Mouse (Mus musculus): Measurements from ENCODE around the gene Pip4k2b. TPM values are rescaled to one million over a fixed set of nuclear protein-coding genes. Genes with fewer than 3 reads are reported as not detected.

Gene Pip4k2b
- polyA plus RNA-seq, 1 experiment from 2014 or later: 4.4 TPM

GRCm38 (mm10) chr11:97684766-97685165, 59.7 kb downstream of the Pip4k2b start:
- Histone ChIP-seq H3K27ac (ENCODE audit: low read depth, low read length) (no peak overlapping the region), H3K9ac (ENCODE audit: low read depth, low read length) (no peak overlapping the region), H3K4me1 (ENCODE audit: control insufficient read depth, insufficient read depth, low read depth, low read length) (peaks cover 13% of the 10 kb centered on the region), H3K4me2 (ENCODE audit: low read length) (no peak overlapping the region; the same call in 1 of the 2 replicates), H3K4me3 (ENCODE audit: low read length) (no peak overlapping the region), H3K27me3 (replicated peaks; ENCODE audit: control insufficient read depth, insufficient read depth, low read length) (no peaks in the 10 kb centered on the region), H3K36me3 (ENCODE audit: control insufficient read depth, insufficient read depth, low read length) (peaks cover 21% of the 10 kb centered on the region), H3K9me3 (ENCODE audit: control insufficient read depth, low read length) (no peaks in the 10 kb centered on the region)
- no peak for ATAC-seq
- WGBS: 47% methylated on average over 7 of the region's 7 CpGs

- Histone ChIP-seq H3K36me3 (ENCODE audit: control insufficient read depth, insufficient read depth, low read length) (peaks cover 20% of the 10 kb centered on the region), H3K9ac (ENCODE audit: low read depth, low read length) (no peak overlapping the region), H3K4me1 (ENCODE audit: control insufficient read depth, insufficient read depth, low read depth, low read length) (peaks cover 13% of the 10 kb centered on the region), H3K4me3 (ENCODE audit: low read length) (no peak overlapping the region), H3K27ac (ENCODE audit: low read depth, low read length) (no peak overlapping the region), H3K27me3 (replicated peaks; ENCODE audit: control insufficient read depth, insufficient read depth, low read length) (no peaks in the 10 kb centered on the region), H3K9me3 (ENCODE audit: control insufficient read depth, low read length) (no peaks in the 10 kb centered on the region), H3K4me2 (ENCODE audit: low read length) (no peak overlapping the region)
- WGBS: 87% methylated on average over 6 of the region's 6 CpGs
- ATAC-seq: no peak
These were observed 60.3 kb downstream of the Pip4k2b start for GRCm38 (mm10) chr11:97684063-97684680.

- Histone ChIP-seq H3K9ac (ENCODE audit: low read depth, low read length) (no peak overlapping the region), H3K27me3 (replicated peaks; ENCODE audit: control insufficient read depth, insufficient read depth, low read length) (no peaks in the 10 kb centered on the region), H3K4me1 (ENCODE audit: control insufficient read depth, insufficient read depth, low read depth, low read length) (peaks cover 13% of the 10 kb centered on the region), H3K4me2 (ENCODE audit: low read length) (no peak overlapping the region), H3K27ac (ENCODE audit: low read depth, low read length) (no peak overlapping the region), H3K9me3 (ENCODE audit: control insufficient read depth, low read length) (no peaks in the 10 kb centered on the region), H3K4me3 (ENCODE audit: low read length) (no peak overlapping the region), H3K36me3 (ENCODE audit: control insufficient read depth, insufficient read depth, low read length) (peaks cover 20% of the 10 kb centered on the region)
- ATAC-seq: no peak
- 82% methylated on average over 6 of the region's 6 CpGs for WGBS
These were observed 61.9 kb downstream of the Pip4k2b start for GRCm38 (mm10) chr11:97682504-97683055.

DNA sequence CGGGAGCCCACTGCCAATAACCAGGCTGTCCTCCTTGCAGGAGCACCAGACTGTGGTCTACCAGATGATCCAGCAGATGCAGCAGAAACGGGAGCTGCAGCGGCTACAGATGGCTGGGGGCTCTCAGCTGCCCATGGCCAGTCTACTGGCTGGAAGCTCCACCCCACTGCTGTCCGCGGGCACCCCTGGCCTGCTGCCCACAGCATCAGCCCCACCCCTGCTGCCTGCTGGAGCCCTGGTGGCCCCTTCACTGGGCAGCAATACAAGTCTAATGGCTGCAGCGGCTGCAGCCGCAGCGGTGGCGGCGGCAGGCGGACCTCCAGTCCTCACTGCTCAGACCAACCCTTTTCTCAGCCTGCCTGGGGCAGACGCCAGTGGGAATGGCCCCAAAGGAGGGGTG, 64.1 kb downstream of the Pip4k2b start:
- Histone ChIP-seq H3K9ac (ENCODE audit: low read depth, low read length) (peak overlapping the region; percentile 43), H3K36me3 (ENCODE audit: control insufficient read depth, insufficient read depth, low read length) (peaks cover 23% of the 10 kb centered on the region), H3K4me1 (ENCODE audit: control insufficient read depth, insufficient read depth, low read depth, low read length) (peaks cover 9% of the 10 kb centered on the region), H3K9me3 (ENCODE audit: control insufficient read depth, low read length) (no peaks in the 10 kb centered on the region), H3K4me2 (ENCODE audit: low read length) (no peak overlapping the region; the same call in 1 of the 2 replicates), H3K27me3 (replicated peaks; ENCODE audit: control insufficient read depth, insufficient read depth, low read length) (no peaks in the 10 kb centered on the region), H3K27ac (ENCODE audit: low read depth, low read length) (peak overlapping the region; percentile 51; the same call in 1 of the 2 replicates), H3K4me3 (ENCODE audit: low read length) (no peak overlapping the region)
- ATAC-seq: peak; percentile 70
- WGBS: 54% methylated on average over 12 of the region's 12 CpGs

DNA sequence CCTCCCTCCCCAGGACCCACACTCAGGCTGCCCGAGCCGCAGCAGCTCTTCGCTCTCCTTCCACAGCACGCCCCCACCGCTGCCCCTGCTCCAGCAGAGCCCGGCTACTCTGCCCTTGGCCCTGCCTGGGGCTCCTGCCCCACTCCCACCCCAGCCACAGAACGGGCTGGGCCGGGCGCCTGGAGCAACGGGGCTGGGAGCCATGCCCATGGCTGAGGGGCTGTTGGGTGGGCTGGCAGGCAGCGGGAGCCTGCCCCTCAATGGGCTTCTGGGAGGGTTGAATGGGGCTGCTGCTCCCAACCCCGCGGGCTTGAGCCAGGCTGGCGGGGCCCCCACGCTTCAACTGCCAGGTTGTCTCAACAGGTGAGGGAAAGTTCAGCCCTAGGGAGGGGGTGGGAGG, 66.2 kb downstream of the Pip4k2b start:
- Histone ChIP-seq H3K4me3 (ENCODE audit: low read length) (no peak overlapping the region), H3K9me3 (ENCODE audit: control insufficient read depth, low read length) (no peaks in the 10 kb centered on the region), H3K4me2 (ENCODE audit: low read length) (no peak overlapping the region), H3K4me1 (ENCODE audit: control insufficient read depth, insufficient read depth, low read depth, low read length) (peaks cover 4% of the 10 kb centered on the region; the same call in 1 of the 2 replicates), H3K27ac (ENCODE audit: low read depth, low read length) (no peak overlapping the region), H3K9ac (ENCODE audit: low read depth, low read length) (0 out of 2 replicates have a peak overlapping the region, but pooled peaks have one; percentile 3), H3K36me3 (ENCODE audit: control insufficient read depth, insufficient read depth, low read length) (peaks cover 31% of the 10 kb centered on the region), H3K27me3 (replicated peaks; ENCODE audit: control insufficient read depth, insufficient read depth, low read length) (no peaks in the 10 kb centered on the region)
- no peak for ATAC-seq
- 68% methylated on average over 15 of the region's 15 CpGs for WGBS

DNA sequence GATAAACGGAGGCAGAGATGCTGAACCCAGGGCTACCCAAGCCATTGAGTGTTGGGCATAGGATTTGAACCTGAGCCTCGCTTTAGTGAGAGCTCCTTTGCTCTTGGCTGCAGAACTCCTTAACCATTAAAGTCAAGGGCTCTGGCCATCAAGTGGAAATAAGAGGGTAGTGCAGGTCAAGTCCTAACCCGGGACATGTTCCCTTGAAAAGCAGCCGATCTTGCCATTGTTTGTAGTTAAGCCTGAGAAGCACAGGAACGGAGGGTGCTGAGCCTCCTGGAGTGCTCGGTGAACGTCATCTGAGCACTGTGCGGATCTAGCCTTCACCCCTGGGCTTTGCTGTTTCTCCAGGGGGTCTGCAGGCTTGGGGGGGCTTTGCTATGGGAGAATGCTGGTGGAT, 66.7 kb downstream of the Pip4k2b start:
- H3K27me3 ChIP-seq (replicated peaks; ENCODE audit: control insufficient read depth, insufficient read depth, low read length): no peaks in the 10 kb centered on the region
- H3K36me3 ChIP-seq (ENCODE audit: control insufficient read depth, insufficient read depth, low read length): peaks cover 31% of the 10 kb centered on the region

DNA sequence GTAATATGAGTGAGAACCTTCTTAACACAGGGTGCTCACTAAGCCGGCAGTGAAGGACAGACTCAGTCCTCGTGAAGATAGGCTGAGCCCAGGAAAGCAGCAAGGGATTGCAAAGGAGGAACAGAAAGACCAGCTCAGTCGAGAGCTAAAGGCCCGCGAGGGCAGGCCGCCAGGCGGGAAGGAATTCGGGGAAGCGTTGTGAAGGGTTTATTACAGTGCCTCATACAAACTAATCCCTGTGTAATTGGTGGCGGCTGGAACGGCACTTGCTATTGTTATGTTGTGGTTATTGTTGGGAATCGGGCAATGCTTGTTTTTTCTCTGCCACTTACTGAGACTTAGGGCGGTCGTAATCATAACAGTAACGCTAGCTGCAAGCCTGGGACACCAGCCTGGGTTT, 67.1 kb downstream of the Pip4k2b start:
- H3K27ac ChIP-seq (ENCODE audit: low read depth, low read length): no peak overlapping the region
- H3K36me3 ChIP-seq (ENCODE audit: control insufficient read depth, insufficient read depth, low read length): peaks cover 35% of the 10 kb centered on the region
- H3K9me3 ChIP-seq (ENCODE audit: control insufficient read depth, low read length): no peaks in the 10 kb centered on the region
- no peak for ATAC-seq
- WGBS: 34% methylated on average over 15 of the region's 15 CpGs
- H3K4me1 ChIP-seq (ENCODE audit: control insufficient read depth, insufficient read depth, low read depth, low read length): peaks cover 4% of the 10 kb centered on the region; the same call in 1 of the 2 replicates
- no peak overlapping the region for H3K4me3 ChIP-seq (ENCODE audit: low read length)
- H3K27me3 ChIP-seq (replicated peaks; ENCODE audit: control insufficient read depth, insufficient read depth, low read length): no peaks in the 10 kb centered on the region
- H3K4me2 ChIP-seq (ENCODE audit: low read length): no peak overlapping the region
- no peak overlapping the region for H3K9ac ChIP-seq (ENCODE audit: low read depth, low read length)

More for the DNA sequence above, 66.7 kb downstream of the Pip4k2b start:
- Histone ChIP-seq H3K4me1 (ENCODE audit: control insufficient read depth, insufficient read depth, low read depth, low read length) (peaks cover 4% of the 10 kb centered on the region; the same call in 1 of the 2 replicates), H3K9me3 (ENCODE audit: control insufficient read depth, low read length) (no peaks in the 10 kb centered on the region), H3K4me3 (ENCODE audit: low read length) (no peak overlapping the region), H3K9ac (ENCODE audit: low read depth, low read length) (0 out of 2 replicates have a peak overlapping the region, but pooled peaks have one; percentile 3), H3K27ac (ENCODE audit: low read depth, low read length) (no peak overlapping the region), H3K4me2 (ENCODE audit: low read length) (no peak overlapping the region)
- WGBS: 51% methylated on average over 8 of the region's 8 CpGs
- ATAC-seq: no peak

DNA sequence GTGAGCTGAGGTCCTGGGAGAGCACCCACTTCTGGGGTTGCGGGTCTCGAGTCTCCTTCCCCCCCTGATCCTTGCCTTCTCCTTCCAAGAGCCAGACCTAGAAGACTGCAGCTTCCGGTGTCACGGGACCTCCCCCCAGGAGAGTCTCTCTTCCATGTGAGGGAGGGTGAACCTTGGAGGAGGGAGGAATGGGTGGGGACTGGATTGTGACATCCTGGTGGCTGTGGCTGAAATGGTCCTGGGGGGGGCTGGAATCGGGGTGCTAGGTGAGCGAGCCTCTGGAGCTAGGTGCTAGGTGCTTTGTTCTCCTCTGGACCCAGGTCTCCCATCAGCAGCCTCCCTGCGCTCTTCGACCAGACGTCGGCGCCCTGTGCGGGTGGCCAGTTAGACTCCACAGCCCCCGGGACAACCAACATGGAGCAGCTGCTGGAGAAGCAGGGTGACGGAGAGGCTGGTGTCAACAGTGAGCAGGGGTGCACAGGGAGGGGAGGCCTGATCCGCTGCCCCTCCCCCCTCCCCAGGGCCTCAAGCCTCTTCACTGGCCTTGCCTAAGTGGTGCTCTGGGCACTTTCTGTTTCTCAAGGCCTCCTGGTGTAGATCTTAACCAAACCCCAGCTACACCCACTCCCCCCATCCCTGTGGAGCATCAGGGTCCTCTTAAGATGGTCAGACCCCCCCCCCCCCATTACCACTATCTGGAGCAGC, 68.3 kb downstream of the Pip4k2b start:
- Histone ChIP-seq H3K9me3 (ENCODE audit: control insufficient read depth, low read length) (no peaks in the 10 kb centered on the region), H3K27ac (ENCODE audit: low read depth, low read length) (no peak overlapping the region), H3K4me2 (ENCODE audit: low read length) (no peak overlapping the region), H3K4me1 (ENCODE audit: control insufficient read depth, insufficient read depth, low read depth, low read length) (peaks cover 4% of the 10 kb centered on the region; the same call in 1 of the 2 replicates), H3K4me3 (ENCODE audit: low read length) (no peak overlapping the region), H3K36me3 (ENCODE audit: control insufficient read depth, insufficient read depth, low read length) (peaks cover 32% of the 10 kb centered on the region), H3K27me3 (replicated peaks; ENCODE audit: control insufficient read depth, insufficient read depth, low read length) (no peaks in the 10 kb centered on the region), H3K9ac (ENCODE audit: low read depth, low read length) (no peak overlapping the region)
- WGBS: 87% methylated on average over 15 of the region's 15 CpGs
- ATAC-seq: no peak

GRCm38 (mm10) chr11:97673148-97673547, 71.4 kb downstream of the Pip4k2b start:
- H3K4me1 ChIP-seq (ENCODE audit: control insufficient read depth, insufficient read depth, low read depth, low read length): peaks cover 11% of the 10 kb centered on the region
- H3K27ac ChIP-seq (ENCODE audit: low read depth, low read length): no peak overlapping the region
- no peak overlapping the region for H3K4me2 ChIP-seq (ENCODE audit: low read length)
- H3K4me3 ChIP-seq (ENCODE audit: low read length): no peak overlapping the region
- no peaks in the 10 kb centered on the region for H3K27me3 ChIP-seq (replicated peaks; ENCODE audit: control insufficient read depth, insufficient read depth, low read length)
- no peaks in the 10 kb centered on the region for H3K9me3 ChIP-seq (ENCODE audit: control insufficient read depth, low read length)
- H3K36me3 ChIP-seq (ENCODE audit: control insufficient read depth, insufficient read depth, low read length): peaks cover 23% of the 10 kb centered on the region
- no peak overlapping the region for H3K9ac ChIP-seq (ENCODE audit: low read depth, low read length)
- ATAC-seq: no peak
- WGBS: 79% methylated on average over 11 of the region's 11 CpGs
